Mouse (Mus musculus): ENCODE measurements around the gene Adora2a. TPM values are rescaled to one million over a fixed set of nuclear protein-coding genes. Genes with fewer than 3 reads are reported as not detected.
"Not testable (repeated sequence)": the region's sequence is repeated elsewhere in the genome, so short reads cannot be mapped to it uniquely, and the experiment has no call there.

Adora2a gene
- polyA plus RNA-seq, 1 experiment from 2014 or later = 3.7 TPM

GRCm38 (mm10) chr10:75326553-75326952, 9.9 kb downstream of the Adora2a start:
- H3K4me2 ChIP-seq = no peak overlapping the region
- 63% methylated on average over 3 of the region's 3 CpGs for WGBS
- H3K4me1 ChIP-seq (replicated peaks) = peaks cover 22% of the 10 kb centered on the region
- H3K27me3 ChIP-seq (replicated peaks) = no peaks in the 10 kb centered on the region
- no peaks in the 10 kb centered on the region for H3K36me3 ChIP-seq
- H3K9ac ChIP-seq = no peak overlapping the region
- ATAC-seq (ENCODE audit: insufficient number of reproducible peaks, low FRiP score) = peak; percentile 47; the same call in 1 of the 2 replicates
- no peak overlapping the region for H3K27ac ChIP-seq (ENCODE audit: poor library complexity, severe bottlenecking)
- no peaks in the 10 kb centered on the region for H3K9me3 ChIP-seq (replicated peaks)
- H3K4me3 ChIP-seq = no peak overlapping the region

- H3K27ac ChIP-seq (ENCODE audit: poor library complexity, severe bottlenecking) = no peak overlapping the region
- H3K4me3 ChIP-seq = no peak overlapping the region
- no peak overlapping the region for H3K9ac ChIP-seq
- H3K4me1 ChIP-seq (replicated peaks) = peaks cover 22% of the 10 kb centered on the region
- no peaks in the 10 kb centered on the region for H3K27me3 ChIP-seq (replicated peaks)
- no peak for ATAC-seq (ENCODE audit: insufficient number of reproducible peaks, low FRiP score)
- H3K9me3 ChIP-seq (replicated peaks) = no peaks in the 10 kb centered on the region
- 52% methylated on average over 11 of the region's 11 CpGs for WGBS
- no peak overlapping the region for H3K4me2 ChIP-seq
- H3K36me3 ChIP-seq = no peaks in the 10 kb centered on the region
These were observed 10.4 kb downstream of the Adora2a start for GRCm38 (mm10) chr10:75327081-75327480.

- H3K9ac ChIP-seq = no peak overlapping the region
- H3K27ac ChIP-seq (ENCODE audit: poor library complexity, severe bottlenecking) = no peak overlapping the region
- H3K4me3 ChIP-seq = no peak overlapping the region
- WGBS = 64% methylated on average over 4 of the region's 4 CpGs
- no peaks in the 10 kb centered on the region for H3K9me3 ChIP-seq (replicated peaks)
- ATAC-seq (ENCODE audit: insufficient number of reproducible peaks, low FRiP score) = no peak
- H3K36me3 ChIP-seq = no peaks in the 10 kb centered on the region
- no peaks in the 10 kb centered on the region for H3K27me3 ChIP-seq (replicated peaks)
- peaks cover 14% of the 10 kb centered on the region for H3K4me1 ChIP-seq (replicated peaks)
- no peak overlapping the region for H3K4me2 ChIP-seq
These were observed 11.6 kb downstream of the Adora2a start for GRCm38 (mm10) chr10:75328201-75328704.

GRCm38 (mm10) chr10:75332268-75332667, 15.6 kb downstream of the Adora2a start:
- no peak for ATAC-seq (ENCODE audit: insufficient number of reproducible peaks, low FRiP score)

GRCm38 (mm10) chr10:75333176-75333776, 16.6 kb downstream of the Adora2a start:
- Histone ChIP-seq H3K9ac (no peak overlapping the region), H3K9me3 (replicated peaks) (no peaks in the 10 kb centered on the region), H3K27me3 (replicated peaks) (no peaks in the 10 kb centered on the region), H3K27ac (ENCODE audit: poor library complexity, severe bottlenecking) (no peak overlapping the region), H3K4me3 (no peak overlapping the region), H3K4me1 (replicated peaks) (peaks cover 10% of the 10 kb centered on the region), H3K36me3 (no peaks in the 10 kb centered on the region), H3K4me2 (no peak overlapping the region)
- ATAC-seq (ENCODE audit: insufficient number of reproducible peaks, low FRiP score) = no peak
- 89% methylated on average over 23 of the region's 23 CpGs for WGBS

More at GRCm38 (mm10) chr10:75332268-75332667, 15.6 kb downstream of the Adora2a start:
- Histone ChIP-seq H3K9me3 (replicated peaks) (no peaks in the 10 kb centered on the region), H3K27me3 (replicated peaks) (no peaks in the 10 kb centered on the region), H3K27ac (ENCODE audit: poor library complexity, severe bottlenecking) (no peak overlapping the region), H3K4me3 (no peak overlapping the region), H3K36me3 (no peaks in the 10 kb centered on the region), H3K4me1 (replicated peaks) (peaks cover 12% of the 10 kb centered on the region), H3K4me2 (no peak overlapping the region), H3K9ac (no peak overlapping the region)
- WGBS = 70% methylated on average over 3 of the region's 3 CpGs

GRCm38 (mm10) chr10:75334175-75334574, 17.5 kb downstream of the Adora2a start:
- Histone ChIP-seq H3K9ac (no peak overlapping the region), H3K27me3 (replicated peaks) (no peaks in the 10 kb centered on the region), H3K4me1 (replicated peaks) (peaks cover 10% of the 10 kb centered on the region), H3K4me3 (no peak overlapping the region), H3K4me2 (no peak overlapping the region), H3K9me3 (replicated peaks) (no peaks in the 10 kb centered on the region), H3K36me3 (no peaks in the 10 kb centered on the region), H3K27ac (ENCODE audit: poor library complexity, severe bottlenecking) (no peak overlapping the region)
- 0 out of 2 replicates have a peak, but pooled peaks have one; percentile 23 for ATAC-seq (ENCODE audit: insufficient number of reproducible peaks, low FRiP score)
- WGBS = 38% methylated on average over 7 of the region's 7 CpGs

- Histone ChIP-seq H3K4me3 (no peak overlapping the region), H3K9me3 (replicated peaks) (no peaks in the 10 kb centered on the region), H3K4me2 (no peak overlapping the region), H3K27ac (ENCODE audit: poor library complexity, severe bottlenecking) (no peak overlapping the region), H3K36me3 (no peaks in the 10 kb centered on the region), H3K9ac (no peak overlapping the region), H3K27me3 (replicated peaks) (no peaks in the 10 kb centered on the region), H3K4me1 (replicated peaks) (peaks cover 10% of the 10 kb centered on the region)
- WGBS = 71% methylated on average over 6 of the region's 6 CpGs
- no peak for ATAC-seq (ENCODE audit: insufficient number of reproducible peaks, low FRiP score)
These were observed 18.4 kb downstream of the Adora2a start for GRCm38 (mm10) chr10:75335075-75335474.

GRCm38 (mm10) chr10:75337231-75337630, 20.6 kb downstream of the Adora2a start:
- H3K27ac ChIP-seq (ENCODE audit: poor library complexity, severe bottlenecking) = no peak overlapping the region
- no peak for ATAC-seq (ENCODE audit: insufficient number of reproducible peaks, low FRiP score)
- no peaks in the 10 kb centered on the region for H3K27me3 ChIP-seq (replicated peaks)
- H3K9ac ChIP-seq = no peak overlapping the region
- H3K9me3 ChIP-seq (replicated peaks) = no peaks in the 10 kb centered on the region
- peaks cover 10% of the 10 kb centered on the region for H3K4me1 ChIP-seq (replicated peaks)
- H3K4me3 ChIP-seq = no peak overlapping the region
- no peak overlapping the region for H3K4me2 ChIP-seq
- 85% methylated on average over 10 of the region's 10 CpGs for WGBS
- H3K36me3 ChIP-seq = no peaks in the 10 kb centered on the region

GRCm38 (mm10) chr10:75338852-75339251, 22.2 kb downstream of the Adora2a start:
- no peak for ATAC-seq (ENCODE audit: insufficient number of reproducible peaks, low FRiP score)
- WGBS = 68% methylated on average over 5 of the region's 5 CpGs

GRCm38 (mm10) chr10:75339377-75339776, 22.7 kb downstream of the Adora2a start:
- 80% methylated on average over 7 of the region's 7 CpGs for WGBS
- ATAC-seq (ENCODE audit: insufficient number of reproducible peaks, low FRiP score) = no peak
- peaks cover 4% of the 10 kb centered on the region for H3K4me1 ChIP-seq (replicated peaks)
- H3K27ac ChIP-seq (ENCODE audit: poor library complexity, severe bottlenecking) = no peak overlapping the region
- no peaks in the 10 kb centered on the region for H3K27me3 ChIP-seq (replicated peaks)
- H3K36me3 ChIP-seq = no peaks in the 10 kb centered on the region
- H3K9ac ChIP-seq = no peak overlapping the region
- no peak overlapping the region for H3K4me2 ChIP-seq
- H3K9me3 ChIP-seq (replicated peaks) = no peaks in the 10 kb centered on the region
- H3K4me3 ChIP-seq = no peak overlapping the region

More at GRCm38 (mm10) chr10:75338852-75339251, 22.2 kb downstream of the Adora2a start:
- no peaks in the 10 kb centered on the region for H3K36me3 ChIP-seq
- H3K9me3 ChIP-seq (replicated peaks) = no peaks in the 10 kb centered on the region
- H3K9ac ChIP-seq = no peak overlapping the region
- H3K27ac ChIP-seq (ENCODE audit: poor library complexity, severe bottlenecking) = no peak overlapping the region
- no peak overlapping the region for H3K4me3 ChIP-seq
- no peaks in the 10 kb centered on the region for H3K27me3 ChIP-seq (replicated peaks)
- H3K4me1 ChIP-seq (replicated peaks) = peaks cover 6% of the 10 kb centered on the region
- H3K4me2 ChIP-seq = no peak overlapping the region

GRCm38 (mm10) chr10:75341936-75342335, 25.3 kb downstream of the Adora2a start:
- Histone ChIP-seq H3K9me3 (replicated peaks) (peaks cover 7% of the 10 kb centered on the region; the same call in 1 of the 2 replicates), H3K4me3 (no peak overlapping the region), H3K27ac (ENCODE audit: poor library complexity, severe bottlenecking) (no peak overlapping the region), H3K4me2 (no peak overlapping the region), H3K27me3 (replicated peaks) (no peaks in the 10 kb centered on the region), H3K36me3 (no peaks in the 10 kb centered on the region), H3K9ac (no peak overlapping the region), H3K4me1 (replicated peaks) (peaks cover 9% of the 10 kb centered on the region)
- 32% methylated on average over 8 of the region's 8 CpGs for WGBS
- no peak for ATAC-seq (ENCODE audit: insufficient number of reproducible peaks, low FRiP score)

GRCm38 (mm10) chr10:75344563-75344962, 27.9 kb downstream of the Adora2a start:
- not testable (repeated sequence) for H3K36me3 ChIP-seq; H3K4me3 ChIP-seq; H3K4me1 ChIP-seq (replicated peaks); H3K9me3 ChIP-seq (replicated peaks); H3K4me2 ChIP-seq; H3K9ac ChIP-seq; H3K27me3 ChIP-seq (replicated peaks)
- peak; percentile 53 for ATAC-seq (ENCODE audit: insufficient number of reproducible peaks, low FRiP score)
- 24% methylated on average over 1 of the region's 1 CpGs for WGBS
- H3K27ac ChIP-seq (ENCODE audit: poor library complexity, severe bottlenecking) = peak overlapping the region; percentile 51; the same call in 1 of the 2 replicates
